Mouse (Mus musculus): ENCODE measurements around the gene Platr17.

DNA sequence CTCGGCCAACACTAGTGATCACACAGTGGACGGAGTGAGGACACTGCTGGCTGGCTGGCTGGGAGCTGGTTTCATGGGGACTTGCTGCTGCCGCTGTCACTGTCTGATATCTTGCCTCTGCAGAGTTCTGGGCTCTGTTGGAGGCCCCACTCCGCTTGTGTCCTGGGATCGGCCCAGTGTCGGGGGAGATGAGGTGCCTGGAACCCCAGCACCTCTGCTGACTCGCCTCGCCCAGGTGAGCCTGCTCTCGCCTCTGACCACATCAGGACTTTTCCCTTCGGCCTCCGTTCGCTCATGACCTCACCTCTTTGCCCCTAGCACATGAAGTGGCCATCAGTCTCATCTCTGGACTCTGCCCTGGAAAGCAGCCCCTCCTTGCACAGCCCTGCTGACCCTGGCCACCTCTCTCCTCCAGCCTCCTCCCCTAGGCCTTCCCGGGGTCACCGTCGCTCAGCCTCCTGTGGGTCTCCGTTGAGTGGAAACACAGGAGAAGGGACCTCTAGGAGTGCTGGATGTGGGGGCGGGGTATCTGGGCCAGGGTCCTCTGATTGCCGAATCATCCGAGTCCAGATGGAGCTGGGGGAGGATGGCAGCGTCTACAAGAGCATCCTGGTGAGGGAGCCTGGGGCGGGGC, 30.6 kb downstream of the Platr17 start:
- TF ChIP-seq CTCF (IDR thresholded peaks at IDR 0.05; ENCODE audit: low read depth) (no peak), EP300 (IDR thresholded peaks at IDR 0.05; ENCODE audit: low read depth) (no peak)
